Mouse (Mus musculus): Measurements from ENCODE around the gene Gnas.
"Not testable (repeated sequence)": the region's sequence is repeated elsewhere in the genome, so short reads cannot be mapped to it uniquely, and the experiment has no call there.

Gnas gene

DNA sequence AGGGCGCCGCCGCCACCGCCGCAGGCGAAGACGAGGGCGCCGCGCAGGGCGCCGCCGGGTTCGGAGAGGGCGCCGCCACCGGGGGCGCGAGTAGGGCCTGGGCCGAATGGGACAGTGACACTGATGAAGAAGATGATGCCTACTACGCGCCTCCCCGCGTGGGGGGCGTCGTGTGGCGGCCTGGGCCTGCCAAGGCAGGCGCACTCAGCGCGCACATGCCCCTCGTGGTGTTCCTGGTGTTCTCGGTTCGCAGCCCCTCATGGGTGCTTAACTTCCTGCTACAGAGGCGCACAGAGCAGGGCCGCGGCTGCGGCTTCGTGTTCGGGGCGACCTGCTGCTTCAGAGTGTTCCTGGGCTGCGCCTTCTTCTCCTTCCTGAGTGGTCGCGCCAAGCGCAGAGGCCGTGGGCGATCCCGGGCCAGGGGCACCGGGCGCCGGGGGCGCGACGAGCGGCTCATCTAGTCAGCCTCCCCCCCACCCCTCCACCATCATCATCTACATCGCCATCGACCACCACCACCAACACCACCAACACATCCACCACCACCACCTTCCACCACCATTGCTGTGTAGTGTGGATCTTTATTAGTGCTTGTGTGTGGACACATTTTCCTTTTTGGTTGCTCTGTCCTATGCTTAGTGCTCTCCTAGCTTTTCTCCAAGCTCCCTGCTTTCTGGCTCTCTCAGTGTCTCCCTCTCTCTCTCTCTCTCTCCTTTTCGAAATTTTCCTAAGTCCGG, 45.0 kb downstream of the Gnas start:
- DNase-seq: no peak

DNA sequence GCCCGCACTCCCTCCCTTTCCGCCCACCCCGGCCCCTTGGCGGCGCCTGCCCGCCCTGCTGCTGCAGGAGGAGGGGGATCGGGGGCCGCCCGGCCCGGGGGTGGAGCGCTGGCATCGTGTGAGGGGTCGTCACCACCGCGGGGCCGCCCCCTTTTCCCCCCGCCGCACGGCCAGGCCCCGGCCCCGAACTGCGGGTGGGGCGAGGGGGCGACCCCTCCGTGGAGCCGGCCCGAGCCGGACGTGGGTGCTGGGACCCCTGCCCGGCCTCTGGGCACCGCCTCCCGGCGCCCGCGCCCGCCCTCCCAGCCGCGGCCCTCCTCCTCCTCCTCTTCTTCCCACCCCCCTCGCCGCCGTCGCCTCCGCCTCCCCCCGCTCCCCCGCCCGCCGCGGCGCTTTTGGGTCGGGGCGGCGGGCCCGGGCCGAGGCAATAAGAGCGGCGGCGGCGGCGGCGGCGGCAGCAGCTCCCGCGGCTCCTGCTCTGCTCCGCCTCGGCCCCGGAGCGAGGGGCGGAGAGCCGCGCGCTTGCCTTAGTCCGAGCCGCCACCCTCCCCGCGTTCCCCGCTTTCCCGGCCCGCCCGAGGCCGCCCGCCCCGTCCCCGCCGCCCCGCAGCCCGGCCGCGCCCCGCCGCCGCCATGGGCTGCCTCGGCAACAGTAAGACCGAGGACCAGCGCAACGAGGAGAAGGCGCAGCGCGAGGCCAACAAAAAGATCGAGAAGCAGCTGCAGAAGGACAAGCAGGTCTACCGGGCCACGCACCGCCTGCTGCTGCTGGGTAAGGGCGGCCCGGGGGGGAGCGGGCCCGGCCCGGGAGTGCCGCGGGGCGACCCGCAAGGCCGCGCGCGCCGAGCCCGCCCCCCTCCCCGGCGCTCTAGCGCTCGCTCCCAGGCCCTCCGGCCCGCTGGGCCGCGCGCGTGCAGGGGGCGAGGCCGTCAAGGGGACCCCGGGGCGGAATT, 45.8 kb downstream of the Gnas start:
- DNase-seq: peak; percentile 84

DNA sequence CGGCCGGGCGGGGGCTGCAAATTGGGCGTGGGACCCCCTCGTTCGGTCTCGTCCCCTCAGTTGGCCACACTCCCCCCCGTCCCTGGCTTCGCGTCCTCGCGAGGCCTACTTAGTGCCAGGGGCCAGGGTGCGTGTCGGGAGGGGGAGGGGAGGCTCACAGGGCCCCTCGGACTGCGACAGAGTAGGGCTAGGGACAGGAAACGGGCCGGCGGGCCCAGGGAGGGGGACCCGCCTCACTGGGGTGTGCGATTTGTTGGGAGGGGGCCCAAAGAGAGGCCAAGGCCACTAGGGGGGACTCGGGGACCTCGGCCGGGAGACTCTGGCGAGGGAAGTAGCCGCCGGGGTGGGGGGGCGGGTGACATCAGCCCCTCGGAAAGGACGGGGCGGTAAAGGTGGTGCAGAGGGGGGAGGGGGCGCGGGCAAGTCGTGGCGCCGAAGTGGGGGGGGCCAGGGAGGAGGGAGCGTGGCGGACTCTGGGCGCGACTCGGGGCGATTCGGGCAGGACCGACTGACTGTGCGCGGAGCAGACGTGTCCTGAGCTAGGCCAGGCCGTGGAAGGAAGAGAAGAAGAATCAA, 46.6 kb downstream of the Gnas start:
- DNase-seq: peak; percentile 65

- DNase-seq: no peak
Observed at GRCm38 (mm10) chr2:174331282-174332030, 47.3 kb downstream of the Gnas start.

DNA sequence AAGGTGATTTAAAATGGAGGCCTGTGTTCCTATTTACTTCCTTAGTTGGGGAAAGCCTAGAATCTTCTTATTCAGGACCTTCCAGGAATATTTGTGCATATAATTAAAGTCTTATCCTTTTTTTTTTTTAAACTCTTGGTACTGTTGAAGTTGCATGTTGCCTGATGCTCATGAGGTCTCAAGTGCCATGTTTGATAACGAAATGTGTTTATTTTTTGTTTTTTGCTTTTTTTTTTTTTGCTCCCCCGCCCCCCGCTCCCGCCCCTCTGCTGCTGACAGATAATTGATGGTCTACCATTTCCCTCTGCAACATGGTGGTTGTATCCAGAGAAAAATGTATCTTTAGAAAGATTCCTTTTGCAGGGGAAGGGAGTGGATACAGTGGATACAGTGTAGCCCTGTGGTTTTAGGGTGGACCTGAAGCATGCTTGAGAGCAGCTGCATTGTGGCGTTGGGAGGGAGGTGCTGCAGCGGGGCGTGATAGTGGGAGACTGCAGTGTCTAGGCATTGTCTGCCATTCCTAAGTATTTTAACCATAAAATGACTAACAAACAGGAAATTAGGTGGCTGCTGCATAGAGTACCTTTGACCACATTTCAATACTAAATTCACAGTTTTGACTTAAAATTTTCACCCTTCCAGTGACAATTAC, 49.2 kb downstream of the Gnas start:
- no peak for DNase-seq

DNA sequence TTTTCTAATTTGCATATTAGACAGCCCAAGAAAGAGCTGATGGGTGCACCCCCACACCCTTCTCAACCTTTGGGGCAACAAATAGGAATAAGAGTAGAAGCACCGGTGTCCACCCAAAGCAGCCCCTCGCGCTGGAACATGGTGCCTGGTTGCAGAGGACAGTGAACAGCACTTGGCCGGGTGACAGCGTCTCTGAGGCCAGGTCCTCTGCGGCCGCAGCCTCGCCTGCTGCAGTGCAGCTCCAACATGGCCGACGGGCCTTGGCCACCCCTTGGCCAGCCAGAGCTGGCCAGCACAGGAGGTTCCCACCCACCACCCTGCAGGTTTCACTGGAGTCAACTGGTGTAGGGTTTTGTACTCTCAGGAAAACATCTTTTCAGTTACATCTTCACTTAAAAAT, 50.3 kb downstream of the Gnas start:
- DNase-seq: no peak

DNA sequence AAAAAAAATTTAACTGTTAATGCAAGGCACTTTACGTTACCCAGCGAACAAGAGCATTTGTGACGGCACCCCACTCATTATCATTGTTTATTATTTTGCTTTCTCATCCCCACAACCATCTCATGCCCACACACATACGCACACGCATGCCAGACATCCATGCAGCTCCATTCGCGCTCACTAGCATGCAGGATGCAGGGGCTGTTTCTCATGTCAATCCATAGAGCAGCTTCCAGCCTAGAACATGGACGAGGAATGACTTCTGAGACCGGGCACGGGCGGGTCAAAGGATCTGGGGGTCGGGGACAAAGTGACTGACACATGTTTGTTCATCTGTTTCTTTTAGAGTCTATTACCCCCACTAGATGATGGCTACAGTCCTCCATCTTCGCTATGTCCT, 53.2 kb downstream of the Gnas start:
- no peak for DNase-seq

- no peak for DNase-seq
Observed at GRCm38 (mm10) chr2:174339701-174340100, 55.6 kb downstream of the Gnas start.

- no peak for DNase-seq
Observed at GRCm38 (mm10) chr2:174340229-174340892, 56.2 kb downstream of the Gnas start.

GRCm38 (mm10) chr2:174340893-174341580, 56.9 kb downstream of the Gnas start:
- DNase-seq: no peak

DNA sequence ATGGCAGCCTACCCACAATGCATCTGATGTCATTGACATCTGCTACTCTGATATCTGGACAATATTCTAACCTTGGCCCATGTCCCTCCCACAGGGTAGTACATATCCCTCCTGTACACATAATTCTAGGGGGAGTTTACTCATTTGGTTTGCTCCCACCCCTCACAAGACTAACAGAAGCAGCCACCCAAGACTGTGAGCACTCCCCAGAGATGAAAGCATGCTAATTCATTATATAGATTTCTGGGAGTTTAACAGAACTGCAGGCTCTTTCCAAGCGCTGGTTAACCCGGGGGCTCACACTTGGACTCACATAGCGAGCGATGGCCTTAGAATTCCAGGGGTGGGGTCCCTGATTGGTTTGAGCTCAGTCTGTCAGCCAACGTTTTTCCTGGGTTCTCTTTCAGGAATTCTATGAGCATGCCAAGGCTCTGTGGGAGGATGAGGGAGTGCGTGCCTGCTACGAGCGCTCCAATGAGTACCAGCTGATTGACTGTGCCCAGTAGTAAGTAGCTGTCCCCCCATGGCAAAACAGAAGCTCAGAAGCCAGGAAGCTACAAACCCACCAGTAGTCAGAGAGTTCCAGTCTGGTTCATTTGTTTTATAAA, 58.8 kb downstream of the Gnas start:
- no peak for DNase-seq

- no peak for DNase-seq
Observed at GRCm38 (mm10) chr2:174343566-174343965, 59.4 kb downstream of the Gnas start.

DNA sequence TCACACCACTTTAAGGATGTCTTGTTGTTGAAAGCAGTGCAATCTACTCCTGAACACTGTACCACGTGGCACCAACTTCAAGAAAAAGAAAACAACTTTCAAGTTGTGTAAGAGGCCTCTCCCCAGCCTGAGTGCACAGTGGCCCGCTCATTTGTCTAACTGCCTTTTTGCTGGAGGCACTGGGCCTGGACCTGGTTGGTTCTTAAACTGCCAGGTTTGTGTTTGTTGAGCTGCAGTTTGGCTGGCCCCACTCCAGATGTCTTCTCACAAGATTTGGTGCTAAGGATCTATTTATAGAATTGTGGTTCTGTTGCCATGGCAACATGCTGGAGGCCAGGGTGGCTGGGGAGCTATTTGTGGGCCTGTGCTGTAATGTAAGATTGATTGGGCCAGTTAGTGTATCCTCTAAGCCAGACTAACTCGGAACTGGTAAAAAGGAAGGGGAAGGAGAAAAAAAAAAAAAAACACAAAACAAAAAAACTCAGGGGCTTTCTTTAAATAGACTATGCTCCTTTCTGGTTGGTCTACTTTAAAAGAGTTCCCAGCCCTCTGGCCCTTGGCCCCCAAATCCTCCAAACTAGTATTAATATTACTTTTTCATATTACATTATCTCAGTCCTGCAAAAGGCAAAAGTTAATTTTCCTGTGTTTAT, 60.0 kb downstream of the Gnas start:
- DNase-seq: peak; percentile 81

- DNase-seq: no peak
Observed at GRCm38 (mm10) chr2:174344996-174345395, 60.9 kb downstream of the Gnas start.

DNA sequence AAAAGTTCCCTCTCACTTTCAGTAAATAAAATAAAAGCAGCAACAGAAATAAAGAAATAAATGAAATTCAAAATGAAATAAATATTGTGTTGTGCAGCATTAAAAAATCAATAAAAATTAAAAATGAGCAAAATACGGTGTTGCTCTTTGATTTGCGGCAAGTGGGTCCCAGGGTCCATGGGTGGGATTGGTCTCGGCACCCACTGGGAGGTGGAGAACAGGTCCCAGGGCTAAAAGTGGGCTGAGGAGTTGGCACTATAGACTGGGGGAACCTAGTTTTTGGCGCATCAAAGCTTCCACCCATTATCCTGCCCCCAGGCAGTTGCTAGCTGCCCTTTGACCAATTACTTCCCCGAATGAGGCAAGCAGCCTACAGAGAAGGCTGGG, 62.5 kb downstream of the Gnas start, which contains the start of gene Gm20721:
Gm20721 (minus strand) TSS at position 101 of the 387 bp plus-strand sequence.
- DNase-seq: no peak

GRCm38 (mm10) chr2:174346999-174347668, 63.0 kb downstream of the Gnas start:
- not testable (repeated sequence) for DNase-seq

GRCm38 (mm10) chr2:174358516-174358915, 74.4 kb downstream of the Gnas start:
- DNase-seq: no peak

GRCm38 (mm10) chr2:174359656-174360055, 75.5 kb downstream of the Gnas start:
- DNase-seq: no peak

- no peak for DNase-seq
Observed at GRCm38 (mm10) chr2:174366571-174366970, 82.5 kb downstream of the Gnas start.

Data from right cerebral cortex, postnatal 4 days (tissue).